Mouse (Mus musculus): ENCODE measurements around the gene Fst.

DNA sequence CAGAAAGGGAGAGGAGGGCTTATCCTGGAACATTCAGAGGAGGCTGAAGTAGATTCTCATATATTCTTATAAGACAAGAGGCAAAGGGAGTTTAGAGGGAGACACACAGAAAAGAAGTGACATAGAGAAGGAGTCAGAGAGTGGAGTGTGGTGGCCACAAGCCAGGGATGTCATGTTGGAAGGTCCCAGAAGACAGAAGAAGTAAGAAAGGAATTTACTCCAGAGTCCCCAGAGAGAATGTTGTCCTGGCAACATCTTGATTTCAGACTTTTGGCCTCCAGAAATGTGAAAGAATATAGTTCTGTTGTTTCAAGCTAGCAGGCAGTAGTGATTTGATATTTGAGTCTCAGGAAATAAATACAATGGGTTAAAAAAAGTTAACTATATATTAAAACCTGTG is 46.4 kb downstream of the Fst start:
- TF ChIP-seq E2F4 (IDR thresholded peaks at IDR 0.05; ENCODE audit: insufficient read depth), result no peak
- TF ChIP-seq CEBPB (IDR thresholded peaks at IDR 0.05; ENCODE audit: insufficient read depth, poor library complexity, severe bottlenecking), result no peak
- TF ChIP-seq POLR2AphosphoS2 (IDR thresholded peaks at IDR 0.05; ENCODE audit: insufficient read length, low read depth), result no peak
- TF ChIP-seq POLR2A (IDR thresholded peaks at IDR 0.05; ENCODE audit: insufficient read length, low read depth), result no peak
- TF ChIP-seq REST (IDR thresholded peaks at IDR 0.05; ENCODE audit: insufficient read depth, insufficient read length), result no peak
- no peak for TF ChIP-seq TCF12 (IDR thresholded peaks at IDR 0.05; ENCODE audit: insufficient read depth, poor library complexity, severe bottlenecking)

Measured in myocyte (in vitro differentiated cells).